In the genomic region with DNA sequence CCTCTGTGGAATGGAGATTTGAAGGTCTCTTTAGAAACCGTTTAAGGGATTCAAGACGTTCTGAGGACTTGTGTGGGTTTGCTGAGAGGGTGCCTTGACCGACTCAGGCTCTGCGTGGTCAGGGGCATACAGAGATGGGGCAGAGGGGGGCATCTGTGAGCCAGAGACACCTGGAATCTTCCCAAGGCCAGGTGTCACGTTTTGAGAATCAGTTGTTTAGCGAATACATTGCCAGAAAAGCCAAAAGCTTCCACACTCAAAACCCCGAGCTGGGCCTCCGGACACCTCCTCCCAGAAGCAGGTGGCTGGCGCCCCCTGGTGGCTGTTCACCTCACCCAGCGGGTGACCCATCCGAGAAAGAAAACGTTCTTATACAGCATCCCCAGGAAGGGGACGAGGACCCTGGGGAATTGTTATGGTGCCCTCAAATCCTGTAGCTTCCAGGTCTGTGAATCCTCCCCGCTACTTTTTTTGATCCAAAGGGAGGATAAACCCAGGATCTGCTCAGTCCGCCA, we compare ENCODE assay signal across 8 mouse cellular contexts. TPM values are rescaled to one million over a fixed set of nuclear protein-coding genes. Genes with fewer than 3 reads are reported as not detected.
DNase-seq lines count a peak whose midpoint lies in the region; ATAC-seq and TF ChIP-seq lines count a peak whose summit lies in the region.

No protein-coding gene starts in this region.

- H3K4me3 ChIP-seq in CH12.LX (replicated peaks in 1 of 3; ENCODE audit: low read depth in 2 of 3, low read length in 2 of 3, poor library complexity in 1 of 3) = peak overlapping the region; percentile 5 to 41 (median 21)
- no peak overlapping the region for H3K4me3 ChIP-seq in heart, embryonic 12.5 days
- H3K4me3 ChIP-seq in lung, embryonic 16.5 days (ENCODE audit: low read length) = no peak overlapping the region

- peak; percentile 83 to 96 for TF ChIP-seq CTCF in CH12.LX (conservative IDR thresholded peaks at IDR 0.05 in 1 of 2, IDR thresholded peaks at IDR 0.05 in 1 of 2; ENCODE audit: low read depth in 2 of 2, low read length in 2 of 2)

- peak overlapping the region; percentile 38 for H3K9ac ChIP-seq in CH12.LX (ENCODE audit: insufficient read depth, low read depth)
- H3K9ac ChIP-seq in heart, embryonic 12.5 days = no peak overlapping the region
- H3K9ac ChIP-seq in lung, embryonic 16.5 days (ENCODE audit: low read length) = peak overlapping the region; percentile 32; the same call in 1 of the 2 replicates

- peak overlapping the region; percentile 82 for H3K27ac ChIP-seq in CH12.LX (ENCODE audit: insufficient read depth, low read depth)
- H3K27ac ChIP-seq in heart, embryonic 12.5 days (ENCODE audit: poor library complexity, severe bottlenecking) = no peak overlapping the region
- no peak overlapping the region for H3K27ac ChIP-seq in lung, embryonic 16.5 days (ENCODE audit: low read length)

- in situ Hi-C loops in CH12.LX (cut with MboI; ENCODE audit: low pct_ligation_motif_present, low pct_unique_long_range_greater_than_20kb, low sequenced_read_pairs) = loop anchor here (10.0 kb wide), 1 partner anchor 451 kb away; no protein-coding TSS in a partner anchor

- H3K4me1 ChIP-seq in CH12.LX (ENCODE audit: control insufficient read depth in 1 of 2, insufficient read depth in 2 of 2) = peaks cover 9 to 36% of the 10 kb centered on the region in 2 experiments; a peak in 3 of 4 replicates
- no peaks in the 10 kb centered on the region for H3K4me1 ChIP-seq in heart, embryonic 12.5 days (replicated peaks)
- no peaks in the 10 kb centered on the region for H3K4me1 ChIP-seq in lung, embryonic 16.5 days (replicated peaks; ENCODE audit: control insufficient read depth, insufficient read depth, low read length)

- peaks cover 6 to 22% of the 10 kb centered on the region in 2 experiments for H3K36me3 ChIP-seq in CH12.LX (replicated peaks in 1 of 2; ENCODE audit: control insufficient read depth in 1 of 2, insufficient read depth in 1 of 2, low read length in 1 of 2)
- no peaks in the 10 kb centered on the region for H3K36me3 ChIP-seq in heart, embryonic 12.5 days
- H3K36me3 ChIP-seq in lung, embryonic 16.5 days (ENCODE audit: control insufficient read depth, insufficient read depth, low read length) = no peaks in the 10 kb centered on the region

- H3K9me3 ChIP-seq in CH12.LX (replicated peaks; ENCODE audit: low read length) = peaks cover 12% of the 10 kb centered on the region
- H3K9me3 ChIP-seq in heart, embryonic 12.5 days (replicated peaks) = no peaks in the 10 kb centered on the region; the same call in none of the 2 replicates
- H3K9me3 ChIP-seq in lung, embryonic 16.5 days (ENCODE audit: control insufficient read depth, low read length) = no peaks in the 10 kb centered on the region

- peak; percentile 28; the same call in 1 of the 2 replicates for TF ChIP-seq EP300 in CH12.LX (IDR thresholded peaks at IDR 0.05; ENCODE audit: low read length)

- no peaks in the 10 kb centered on the region for H3K27me3 ChIP-seq in CH12.LX (replicated peaks)
- H3K27me3 ChIP-seq in heart, embryonic 12.5 days (replicated peaks) = peaks cover 34% of the 10 kb centered on the region
- no peaks in the 10 kb centered on the region; the same call in 1 of the 2 replicates for H3K27me3 ChIP-seq in lung, embryonic 16.5 days (ENCODE audit: control insufficient read depth, insufficient read depth, low read depth, low read length)

- dilution Hi-C loops in CH12.LX (cut with MboI; ENCODE audit: extremely low pct_ligation_motif_present, extremely low pct_unique_long_range_greater_than_20kb, low sequenced_read_pairs) = no loop called here

- no peaks in the 10 kb centered on the region for H3K79me2 ChIP-seq in CH12.LX (replicated peaks; ENCODE audit: control insufficient read depth, extremely low read depth, insufficient read depth, poor library complexity, severe bottlenecking)

- peak; percentile 88 for DNase-seq in CH12.LX (ENCODE audit: extremely low read depth)
- peak; percentile 81 to 84 for DNase-seq in adrenal gland, adult 18-20 months (ENCODE audit: low spot score in 2 of 2)
- DNase-seq in embryo, embryonic 10.5 days (ENCODE audit: low spot score) = peak; percentile 89
- DNase-seq in kidney, postnatal 36 days = peak; percentile 44 to 92
- peak; percentile 91 for DNase-seq in retina, embryonic 14.5 days (ENCODE audit: low spot score)
- DNase-seq in urinary bladder, postnatal 36 days (ENCODE audit: low spot score in 2 of 2) = peak; percentile 12 to 64

- 15% methylated on average over 15 of the region's 15 CpGs for WGBS in heart, embryonic 12.5 days
- WGBS in lung, embryonic 16.5 days = 11% methylated on average over 15 of the region's 15 CpGs

- ATAC-seq in heart, embryonic 12.5 days (ENCODE audit: insufficient number of reproducible peaks, low FRiP score) = no peak
- ATAC-seq in lung, embryonic 16.5 days (ENCODE audit: low read depth) = peak; percentile 59; the same call in 1 of the 2 replicates

- TF ChIP-seq RAD21 in CH12.LX (IDR thresholded peaks at IDR 0.05; ENCODE audit: low read depth, low read length) = peak; percentile 90

- TF ChIP-seq POLR2A in CH12.LX (IDR thresholded peaks at IDR 0.05; ENCODE audit: low read depth, low read length) = peak; percentile 36; the same call in 1 of the 2 replicates

- H3K4me2 ChIP-seq in CH12.LX (ENCODE audit: insufficient read depth, low read depth, poor library complexity, severe bottlenecking) = peak overlapping the region; percentile 67
- H3K4me2 ChIP-seq in heart, embryonic 12.5 days = 0 out of 2 replicates have a peak overlapping the region, but pooled peaks have one; percentile 11
- H3K4me2 ChIP-seq in lung, embryonic 16.5 days (ENCODE audit: low read depth, low read length) = no peak overlapping the region

TF ChIP-seq in CH12.LX, 34 proteins besides CTCF, POLR2A, EP300 and RAD21 (continues in another document):
- TF ChIP-seq UBTF (IDR thresholded peaks at IDR 0.05; ENCODE audit: low read depth, low read length) (no peak), GABPA (IDR thresholded peaks at IDR 0.05; ENCODE audit: insufficient replicate concordance, low read depth, low read length) (no peak), BHLHE40 (IDR thresholded peaks at IDR 0.05; ENCODE audit: low read depth, low read length) (peak; percentile 90), MAFK (IDR thresholded peaks at IDR 0.05; ENCODE audit: insufficient replicate concordance, low read length) (no peak), HCFC1 (IDR thresholded peaks at IDR 0.05; ENCODE audit: low read depth, low read length) (peak; percentile 34; the same call in 1 of the 2 replicates), USF1 (IDR thresholded peaks at IDR 0.05; ENCODE audit: low read depth, low read length) (no peak), KAT2A (IDR thresholded peaks at IDR 0.05; ENCODE audit: insufficient replicate concordance, low read length) (no peak), MXI1 (IDR thresholded peaks at IDR 0.05; ENCODE audit: low read depth, low read length) (peak; percentile 60; the same call in 1 of the 2 replicates), NELFE (IDR thresholded peaks at IDR 0.05; ENCODE audit: low read depth, low read length) (peak; percentile 49; the same call in 1 of the 2 replicates), ZC3H11A (IDR thresholded peaks at IDR 0.05; ENCODE audit: low read depth, low read length) (peak; percentile 85), CHD1 (IDR thresholded peaks at IDR 0.05; ENCODE audit: low read depth, low read length) (0 out of 2 replicates have a peak, but pooled peaks have one; percentile 6), JUN (IDR thresholded peaks at IDR 0.05; ENCODE audit: insufficient read depth, low read depth, low read length) (no peak), ETS1 (conservative IDR thresholded peaks at IDR 0.05; ENCODE audit: low read depth, low read length) (peak; percentile 23; the same call in 1 of the 2 replicates), TBP (conservative IDR thresholded peaks at IDR 0.05; ENCODE audit: low read depth, low read length) (no peak), ZNF384 (IDR thresholded peaks at IDR 0.05; ENCODE audit: low read depth, low read length) (no peak), POLR2AphosphoS2 (IDR thresholded peaks at IDR 0.05; ENCODE audit: low read depth, low read length) (no peak), JUND (conservative IDR thresholded peaks at IDR 0.05; ENCODE audit: low read depth, low read length) (0 out of 2 replicates have a peak, but pooled peaks have one; percentile 14), TCF12 (IDR thresholded peaks at IDR 0.05; ENCODE audit: low read depth, low read length) (peak; percentile 47; the same call in 1 of the 2 replicates)

RNA-seq across cellular contexts. Expression of gene Tmem119, which starts 15.4 kb away (rescaled TPM):
- total RNA-seq in CH12.LX (2012; rRNA removed) = 0.30 and 0.46 TPM in 2 replicates
- total RNA-seq in CH12.LX (2014; rRNA removed) = 0.55 and 1.0 TPM in 2 replicates
- polyA plus RNA-seq in CH12.LX (2012; ENCODE audit: insufficient read length, low read depth) = 0.97 and 1.5 TPM in 2 replicates
- 10 to 100 TPM in 1 of 2 experiments, 1 to 10 TPM in 1; 6.8 to 12.3 TPM for total RNA-seq in adrenal gland, adult 18-20 months (2021)
- polyA plus RNA-seq in heart, embryonic 12.5 days (2016; fragmentation: Nextera tagmentation; extraction: Ambion mirVana) = 13.0 and 13.4 TPM in 2 replicates
- 49.9 and 51.1 TPM in 2 replicates for polyA plus RNA-seq in lung, embryonic 16.5 days (2015; fragmentation: Nextera tagmentation; extraction: Ambion mirVana)

RNA-seq across cellular contexts. Expression of gene Selplg, which starts 16.7 kb away (rescaled TPM):
- total RNA-seq in CH12.LX (2012; rRNA removed) (50.5 and 58.5 TPM in 2 replicates), CH12.LX (2014; rRNA removed) (27.9 and 29.4 TPM in 2 replicates)
- polyA plus RNA-seq in CH12.LX (2012; ENCODE audit: insufficient read length, low read depth) = 34.2 and 41.6 TPM in 2 replicates
- total RNA-seq in adrenal gland, adult 18-20 months (2021) = 10 to 100 TPM in 1 of 2 experiments, 1 to 10 TPM in 1; 4.5 to 10.0 TPM
- polyA plus RNA-seq in heart, embryonic 12.5 days (2016; fragmentation: Nextera tagmentation; extraction: Ambion mirVana) = 0.51 and 0.72 TPM in 2 replicates
- polyA plus RNA-seq in lung, embryonic 16.5 days (2015; fragmentation: Nextera tagmentation; extraction: Ambion mirVana) = 7.4 and 9.5 TPM in 2 replicates

RNA-seq across cellular contexts. Expression of gene Iscu, which starts 43.1 kb away (rescaled TPM):
- total RNA-seq in CH12.LX (2012; rRNA removed) (79.3 and 81.5 TPM in 2 replicates), CH12.LX (2014; rRNA removed) (70.6 and 72.1 TPM in 2 replicates)
- polyA plus RNA-seq in CH12.LX (2012; ENCODE audit: insufficient read length, low read depth) = 83.0 and 86.7 TPM in 2 replicates
- 1,000 to 10,000 TPM in 1 of 2 experiments, 100 to 1,000 TPM in 1; 455 to 1,089 TPM for total RNA-seq in adrenal gland, adult 18-20 months (2021)
- polyA plus RNA-seq in heart, embryonic 12.5 days (2016; fragmentation: Nextera tagmentation; extraction: Ambion mirVana) = 111 and 112 TPM in 2 replicates
- 104 and 114 TPM in 2 replicates for polyA plus RNA-seq in lung, embryonic 16.5 days (2015; fragmentation: Nextera tagmentation; extraction: Ambion mirVana)

RNA-seq across cellular contexts. Expression of gene Sart3, which starts 43.4 kb away (rescaled TPM):
- total RNA-seq in CH12.LX (2012; rRNA removed) (66.1 and 67.0 TPM in 2 replicates), CH12.LX (2014; rRNA removed) (27.2 and 28.8 TPM in 2 replicates)
- polyA plus RNA-seq in CH12.LX (2012; ENCODE audit: insufficient read length, low read depth) = 104 and 113 TPM in 2 replicates
- 10 to 100 TPM; 28.4 to 33.7 TPM for total RNA-seq in adrenal gland, adult 18-20 months (2021)
- 44.4 and 50.1 TPM in 2 replicates for polyA plus RNA-seq in heart, embryonic 12.5 days (2016; fragmentation: Nextera tagmentation; extraction: Ambion mirVana)
- 40.6 and 42.5 TPM in 2 replicates for polyA plus RNA-seq in lung, embryonic 16.5 days (2015; fragmentation: Nextera tagmentation; extraction: Ambion mirVana)

Comparison
In these comparisons a context has a peak if more than half of its experiments do, and no peak if none do; other contexts are left out.
1. DNase-seq: peak in every context shown above with its lines; median percentile 91 in retina, embryonic 14.5 days; 89 in embryo, embryonic 10.5 days; 88 in CH12.LX; 82 in adrenal gland, adult 18-20 months; 68 in kidney, postnatal 36 days; 38 in urinary bladder, postnatal 36 days.
2. H3K4me3 ChIP-seq: peak in CH12.LX (3 of 3); none in heart, embryonic 12.5 days (single experiment) and lung, embryonic 16.5 days (single experiment).